Mouse (Mus musculus) brown adipose tissue, adult 24 weeks (tissue): ENCODE results near the gene Actl6b. TPM values are rescaled to one million over a fixed set of nuclear protein-coding genes. Genes with fewer than 3 reads are reported as not detected.

Experiments used
- H3K27ac ChIP-seq: fragments of 200-500 bp; replicated peaks from 2 replicates; pipeline ENCODE4 v1.5.1; 2012; ENCODE audit warnings: low read depth, mild to moderate bottlenecking, low read length
- H3K4me1 ChIP-seq: fragments of 200-500 bp; 2 replicates; pipeline ENCODE4 v1.6.1; 2012; ENCODE audit warnings: low read length, mixed read lengths; ENCODE audit not compliant: control insufficient read depth, insufficient read depth, insufficient read length
- H3K4me3 ChIP-seq: fragments of 200-500 bp; 2 replicates; pipeline ENCODE4 v1.5.1; 2012; ENCODE audit warnings: low read depth, mild to moderate bottlenecking, low read length, moderate library complexity; ENCODE audit not compliant: insufficient read depth
- polyA plus RNA-seq: library from polyadenylated mRNA; stranded (reverse); fragments of >200 nt; gene quantifications from 2 replicates; pipeline ENCODE4 v1.2.4, GENCODE M21; 2012; ENCODE audit not compliant: missing spikeins, insufficient read depth, insufficient read length

The Actl6b gene
- polyA plus RNA-seq, 1 experiment = not detected

- no peaks in the 10 kb centered on the region for H3K4me1 ChIP-seq
- no peak overlapping the region for H3K27ac ChIP-seq
Observed at GRCm38 (mm10) chr5:137534762-137535161, 18.6 kb upstream of the Actl6b start.

GRCm38 (mm10) chr5:137535318-137535717 lies 18.0 kb upstream of the Actl6b start:
- no peak overlapping the region for H3K27ac ChIP-seq
- H3K4me3 ChIP-seq = no peak overlapping the region
- no peaks in the 10 kb centered on the region for H3K4me1 ChIP-seq

More at GRCm38 (mm10) chr5:137534762-137535161, 18.6 kb upstream of the Actl6b start:
- H3K4me3 ChIP-seq = no peak overlapping the region

GRCm38 (mm10) chr5:137537461-137537860 lies 15.9 kb upstream of the Actl6b start:
- Histone ChIP-seq H3K27ac (no peak overlapping the region), H3K4me3 (no peak overlapping the region), H3K4me1 (no peaks in the 10 kb centered on the region)

GRCm38 (mm10) chr5:137539291-137539801 lies 14.0 kb upstream of the Actl6b start:
- no peak overlapping the region for H3K4me3 ChIP-seq
- H3K4me1 ChIP-seq = no peaks in the 10 kb centered on the region

GRCm38 (mm10) chr5:137540991-137541390 lies 12.3 kb upstream of the Actl6b start:
- Histone ChIP-seq H3K4me3 (no peak overlapping the region), H3K4me1 (no peaks in the 10 kb centered on the region), H3K27ac (no peak overlapping the region)

More at GRCm38 (mm10) chr5:137539291-137539801, 14.0 kb upstream of the Actl6b start:
- no peak overlapping the region for H3K27ac ChIP-seq

GRCm38 (mm10) chr5:137541768-137542540 lies 11.4 kb upstream of the Actl6b start:
- Histone ChIP-seq H3K27ac (no peak overlapping the region), H3K4me1 (no peaks in the 10 kb centered on the region), H3K4me3 (no peak overlapping the region)

GRCm38 (mm10) chr5:137544926-137545325 lies 8.4 kb upstream of the Actl6b start:
- Histone ChIP-seq H3K4me3 (no peak overlapping the region), H3K4me1 (no peaks in the 10 kb centered on the region), H3K27ac (no peak overlapping the region)

GRCm38 (mm10) chr5:137545596-137545995 lies 7.7 kb upstream of the Actl6b start:
- no peaks in the 10 kb centered on the region for H3K4me1 ChIP-seq
- H3K27ac ChIP-seq = no peak overlapping the region
- no peak overlapping the region for H3K4me3 ChIP-seq

- Histone ChIP-seq H3K27ac (no peak overlapping the region), H3K4me3 (no peak overlapping the region), H3K4me1 (no peaks in the 10 kb centered on the region; the same call in 1 of the 2 replicates)
Observed at GRCm38 (mm10) chr5:137549840-137550239, 3.5 kb upstream of the Actl6b start.

- Histone ChIP-seq H3K4me3 (no peak overlapping the region), H3K27ac (no peak overlapping the region), H3K4me1 (no peaks in the 10 kb centered on the region; the same call in 1 of the 2 replicates)
Observed at GRCm38 (mm10) chr5:137551119-137551518, 2.2 kb upstream of the Actl6b start.

- Histone ChIP-seq H3K4me3 (no peak overlapping the region), H3K27ac (no peak overlapping the region), H3K4me1 (no peaks in the 10 kb centered on the region; the same call in 1 of the 2 replicates)
Observed at GRCm38 (mm10) chr5:137553000-137553399, 317 bp upstream of the Actl6b start.

- Histone ChIP-seq H3K4me1 (no peaks in the 10 kb centered on the region; the same call in 1 of the 2 replicates), H3K27ac (no peak overlapping the region), H3K4me3 (no peak overlapping the region)
Observed at GRCm38 (mm10) chr5:137553898-137554297, 581 bp downstream of the Actl6b start.

GRCm38 (mm10) chr5:137561556-137561955 lies 8.2 kb downstream of the Actl6b start:
- Histone ChIP-seq H3K4me1 (no peaks in the 10 kb centered on the region), H3K27ac (no peak overlapping the region), H3K4me3 (no peak overlapping the region)

- Histone ChIP-seq H3K4me1 (no peaks in the 10 kb centered on the region), H3K27ac (no peak overlapping the region), H3K4me3 (no peak overlapping the region)
Observed at GRCm38 (mm10) chr5:137562965-137563364, 9.6 kb downstream of the Actl6b start.

GRCm38 (mm10) chr5:137565744-137566143 lies 12.4 kb downstream of the Actl6b start:
- Histone ChIP-seq H3K27ac (no peak overlapping the region), H3K4me3 (no peak overlapping the region), H3K4me1 (peaks cover 2% of the 10 kb centered on the region; the same call in 1 of the 2 replicates)

- H3K27ac ChIP-seq = no peak overlapping the region
- H3K4me3 ChIP-seq = no peak overlapping the region
- H3K4me1 ChIP-seq = peaks cover 2% of the 10 kb centered on the region; the same call in 1 of the 2 replicates
Observed at GRCm38 (mm10) chr5:137566416-137566815, 13.1 kb downstream of the Actl6b start.
